Comparison of ENCODE assay signal across 11 mouse cellular contexts in the genomic region with DNA sequence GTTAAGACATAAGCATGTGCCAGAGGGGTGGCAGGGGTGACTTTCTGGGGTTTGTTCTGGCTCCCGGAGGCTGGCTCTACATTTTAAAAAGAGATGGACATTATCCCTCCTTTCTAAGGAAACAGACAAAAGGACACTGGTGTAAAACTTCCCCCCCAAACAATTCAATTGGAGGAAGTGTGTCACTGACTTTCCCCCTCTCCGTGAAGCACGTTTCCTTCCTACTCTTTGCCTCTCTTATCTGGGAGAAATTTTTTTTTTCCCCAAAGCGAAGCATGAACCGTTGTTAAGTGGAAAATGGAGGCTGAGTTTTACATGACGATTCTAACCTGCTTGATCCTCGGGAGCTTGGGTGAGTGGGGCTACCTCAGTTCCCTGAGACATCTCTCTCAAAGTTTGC. TPM values are rescaled to one million over a fixed set of nuclear protein-coding genes. Genes with fewer than 3 reads are reported as not detected.
DNase-seq lines count a peak whose midpoint lies in the region; ATAC-seq and TF ChIP-seq lines count a peak whose summit lies in the region.
"Had no signal": no experiment of that assay in that cellular context is flagged by ENCODE, and none has a peak within 500 bp of the region (broad histone marks: within the 10 kb centered on the region; RNA-seq: fewer than 3 reads in every experiment).

A gene (plus strand): TSS at position 244 of the 400 bp plus-strand sequence.

- no peaks in the 10 kb centered on the region for H3K27me3 ChIP-seq in heart, embryonic 15.5 days
- H3K27me3 ChIP-seq in hindbrain, embryonic 16.5 days (replicated peaks; ENCODE audit: control insufficient read depth, insufficient read depth, low read length) = no peaks in the 10 kb centered on the region

- no peak for TF ChIP-seq POLR2A in lung, adult 2 months (IDR thresholded peaks at IDR 0.05; ENCODE audit: borderline replicate concordance, extremely low read depth, low read depth, low read length)

- no peaks in the 10 kb centered on the region for H3K36me3 ChIP-seq in heart, embryonic 15.5 days
- H3K36me3 ChIP-seq in hindbrain, embryonic 16.5 days (ENCODE audit: control insufficient read depth, insufficient read depth, low read length) = no peaks in the 10 kb centered on the region
- H3K36me3 ChIP-seq: G1E had no signal

- H3K4me2 ChIP-seq in heart, embryonic 15.5 days = peak within 1 kb of the TSS; percentile 25
- no peak within 1 kb of the TSS for H3K4me2 ChIP-seq in hindbrain, embryonic 16.5 days (ENCODE audit: low read length)

- intact Hi-C loops in left cerebral cortex, postnatal 4 days (cut with DNase I) = no loop called here

- H3K4me3 ChIP-seq in lung, adult 2 months (replicated peaks; ENCODE audit: extremely low read depth, low read depth, low read length) = peak within 1 kb of the TSS; percentile 61
- peak within 1 kb of the TSS; percentile 38 for H3K4me3 ChIP-seq in heart, embryonic 15.5 days
- no peak within 1 kb of the TSS for H3K4me3 ChIP-seq in hindbrain, embryonic 16.5 days (ENCODE audit: low read length)

- no peak for TF ChIP-seq CTCF in lung, adult 2 months (IDR thresholded peaks at IDR 0.05; ENCODE audit: insufficient read depth, low read length)

- WGBS in lung, adult 2 months = 16% methylated on average over 7 of the region's 7 CpGs
- 42% methylated on average over 7 of the region's 7 CpGs for WGBS in heart, embryonic 15.5 days
- 76% methylated on average over 7 of the region's 7 CpGs for WGBS in hindbrain, embryonic 16.5 days

- no peak within 1 kb of the TSS for H3K9ac ChIP-seq in heart, embryonic 15.5 days
- no peak within 1 kb of the TSS for H3K9ac ChIP-seq in hindbrain, embryonic 16.5 days (ENCODE audit: low read depth, low read length)

- no peak for DNase-seq in lung, adult 2 months
- no peak for DNase-seq in lung, postnatal 10 days
- no peak for DNase-seq in gastrocnemius, adult 18-20 months (ENCODE audit: low spot score)
- DNase-seq in left cerebral cortex, postnatal 4 days = no peak
- DNase-seq in thymus, postnatal 0 days (ENCODE audit: low spot score) = no peak
- DNase-seq: lung, postnatal 4 days; retina, postnatal 1 day had no signal

- H3K9me3 ChIP-seq in heart, embryonic 15.5 days (replicated peaks) = no peaks in the 10 kb centered on the region
- no peaks in the 10 kb centered on the region for H3K9me3 ChIP-seq in hindbrain, embryonic 16.5 days (ENCODE audit: control insufficient read depth, low read length)

- ATAC-seq in heart, embryonic 15.5 days (replicated peaks; ENCODE audit: insufficient number of reproducible peaks, insufficient read depth, low FRiP score, low read depth) = no peak
- no peak for ATAC-seq in hindbrain, embryonic 16.5 days
- no peak for ATAC-seq in erythroid progenitor cell, adult 5-6 weeks (replicated peaks; ENCODE audit: low FRiP score, poor library complexity, severe bottlenecking)

- peaks cover 7% of the 10 kb centered on the region for H3K4me1 ChIP-seq in lung, adult 2 months (ENCODE audit: control insufficient read depth, insufficient read depth, low read length)
- no peaks in the 10 kb centered on the region for H3K4me1 ChIP-seq in heart, embryonic 15.5 days (replicated peaks)
- H3K4me1 ChIP-seq in hindbrain, embryonic 16.5 days (ENCODE audit: control insufficient read depth, insufficient read depth, low read depth, low read length) = no peaks in the 10 kb centered on the region

- H3K27ac ChIP-seq in heart, embryonic 15.5 days = peak within 1 kb of the TSS; percentile 41
- no peak within 1 kb of the TSS for H3K27ac ChIP-seq in hindbrain, embryonic 16.5 days (ENCODE audit: low read depth, low read length)

RNA-seq across cellular contexts. Expression of the gene that starts here (rescaled TPM):
- polyA plus RNA-seq in lung, adult 2 months (2012; rRNA removed) = 75.4 and 83.5 TPM in 2 replicates
- 10 to 100 TPM; 21.1 to 24.0 TPM for total RNA-seq in gastrocnemius, adult 18-20 months (2021)
- 6.6 and 7.4 TPM in 2 replicates for polyA plus RNA-seq in heart, embryonic 15.5 days (2015; fragmentation: Nextera tagmentation; extraction: Ambion mirVana)
- 10 to 100 TPM; 12.5 to 13.7 TPM for total RNA-seq in left cerebral cortex, postnatal 4 days (2021)
- 3.4 and 4.0 TPM in 2 replicates for polyA plus RNA-seq in hindbrain, embryonic 16.5 days (2015; fragmentation: Nextera tagmentation; extraction: Ambion mirVana)
- not detected in 2 replicates for total RNA-seq in erythroid progenitor cell, adult 5-6 weeks (2015; ENCODE audit: low replicate concordance)
- not detected in 2 replicates for total RNA-seq in erythroid progenitor cell, adult 5-6 weeks (2017; ENCODE audit: low replicate concordance)
- 1.1 and 1.7 TPM in 2 replicates for polyA plus RNA-seq in thymus, postnatal 0 days (2015; fragmentation: Nextera tagmentation; extraction: Ambion mirVana)
- polyA plus RNA-seq: G1E had no signal

Comparison
In these comparisons a context has a peak if more than half of its experiments do, and no peak if none do; other contexts are left out.
1. RNA of the gene that starts here (total RNA-seq): 21.1 to 24.0 TPM in gastrocnemius, adult 18-20 months and 12.5 to 13.7 TPM in left cerebral cortex, postnatal 4 days; not detected in erythroid progenitor cell, adult 5-6 weeks; every median in the first group is over 10 times any median in the second.